Mouse (Mus musculus) spleen, postnatal 4 days (tissue): ENCODE data around the gene Zmiz1.

Experiments used
- DNase-seq, 2 experiments: peaks; one replicate each; pipeline ENCODE4 v3.0.0; 2022; ENCODE audit warnings: low spot score in 2 of 2

Gene Zmiz1

DNA sequence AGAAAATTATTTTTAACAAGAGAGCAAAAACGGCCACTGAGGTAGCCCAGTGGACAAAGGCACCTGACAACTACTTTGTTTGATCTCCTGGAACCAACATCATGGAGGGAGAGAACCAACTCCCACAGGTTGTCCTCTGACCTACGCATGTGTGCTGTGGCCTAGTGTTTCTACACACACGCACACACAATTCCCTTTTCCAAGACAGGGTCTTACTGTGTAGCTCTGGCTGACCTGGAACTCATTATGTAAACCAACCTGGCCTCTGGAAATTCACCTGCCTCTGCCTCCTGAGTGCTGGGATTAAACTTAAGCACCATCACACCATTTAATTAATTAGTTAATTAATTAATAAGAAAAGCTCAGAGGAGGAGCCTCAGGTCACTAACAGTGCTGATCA lies 181.0 kb downstream of the Zmiz1 start:
- no peak for DNase-seq

DNA sequence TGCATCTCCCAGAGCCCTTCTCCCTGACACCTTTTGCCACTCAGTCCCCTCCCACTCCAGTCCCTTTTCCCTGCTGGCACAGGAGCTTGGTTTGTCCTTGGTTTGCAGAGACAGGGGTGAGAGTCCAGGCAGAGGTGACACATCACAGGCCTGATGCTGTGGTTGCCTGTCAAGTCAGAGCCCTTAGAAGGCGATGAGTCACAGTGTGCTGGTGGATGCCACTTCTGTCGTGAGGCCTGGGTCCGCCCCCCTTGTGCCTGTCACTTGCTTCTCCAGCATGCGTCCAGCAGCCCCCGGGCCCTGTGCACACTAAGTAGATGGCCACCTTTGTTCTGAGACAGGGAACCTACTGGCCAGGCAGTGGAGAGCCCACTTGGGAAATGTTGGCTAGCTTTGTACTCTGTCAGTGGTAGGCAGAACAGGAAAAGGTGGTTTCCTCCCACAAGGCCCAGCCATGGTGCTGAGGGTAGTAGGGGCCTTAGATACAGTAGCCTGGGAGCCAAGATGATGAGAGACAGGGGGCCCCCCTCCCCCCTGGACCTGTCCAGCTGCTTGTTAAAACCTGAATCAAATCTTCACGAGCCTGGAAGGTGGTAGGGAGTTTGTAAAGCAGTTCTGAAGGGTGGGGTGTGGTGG lies 181.6 kb downstream of the Zmiz1 start:
- no peak for DNase-seq

DNA sequence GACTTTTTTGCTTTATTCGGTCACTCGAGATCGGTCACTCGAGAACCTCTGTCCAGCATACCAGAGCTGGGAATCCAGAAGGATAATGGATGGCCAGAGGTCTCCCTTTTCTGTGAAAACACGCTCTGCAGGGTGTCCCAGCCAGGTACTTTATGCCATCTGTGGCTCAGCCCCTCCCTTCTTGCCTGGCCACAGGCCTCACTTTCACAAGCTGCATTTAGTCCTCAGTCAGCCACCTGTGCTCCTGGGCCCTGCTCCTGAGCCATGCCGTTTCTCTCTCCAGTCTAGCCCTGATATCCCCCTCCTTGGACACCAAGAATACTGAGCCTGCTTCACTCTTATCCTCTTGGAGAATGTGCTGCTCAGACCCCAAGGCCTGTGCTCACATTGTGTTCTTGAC lies 182.1 kb downstream of the Zmiz1 start:
- no peak for DNase-seq

DNA sequence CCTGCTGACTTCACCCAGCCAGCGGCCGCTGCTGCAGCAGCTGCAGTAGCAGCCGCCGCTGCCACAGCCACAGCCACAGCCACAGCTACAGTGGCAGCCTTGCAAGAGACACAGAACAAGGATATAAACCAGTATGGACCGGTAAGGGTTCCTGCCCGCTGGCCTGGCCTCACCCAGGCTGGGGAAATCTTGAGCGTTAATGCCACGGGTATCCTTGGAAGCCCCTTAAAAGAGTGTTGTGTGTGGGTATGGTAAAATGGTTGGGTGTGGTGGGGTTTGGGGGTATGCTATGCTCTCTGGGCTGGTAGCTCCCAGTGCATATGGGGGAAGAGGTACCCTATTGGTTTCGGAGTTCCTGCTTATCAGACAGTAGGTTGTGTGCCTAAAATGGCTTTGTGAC lies 186.7 kb downstream of the Zmiz1 start:
- no peak for DNase-seq

- peak; percentile 42 to 81 for DNase-seq
Measured at GRCm38 (mm10) chr14:25646161-25646621, 187.2 kb downstream of the Zmiz1 start.

- no peak for DNase-seq
Measured at GRCm38 (mm10) chr14:25651131-25651530, 192.1 kb downstream of the Zmiz1 start.

GRCm38 (mm10) chr14:25651905-25652304 lies 192.9 kb downstream of the Zmiz1 start:
- DNase-seq = no peak

- no peak for DNase-seq
Measured at GRCm38 (mm10) chr14:25654401-25655197, 195.6 kb downstream of the Zmiz1 start.

- DNase-seq = no peak
Measured at GRCm38 (mm10) chr14:25660661-25661060, 201.7 kb downstream of the Zmiz1 start.

DNA sequence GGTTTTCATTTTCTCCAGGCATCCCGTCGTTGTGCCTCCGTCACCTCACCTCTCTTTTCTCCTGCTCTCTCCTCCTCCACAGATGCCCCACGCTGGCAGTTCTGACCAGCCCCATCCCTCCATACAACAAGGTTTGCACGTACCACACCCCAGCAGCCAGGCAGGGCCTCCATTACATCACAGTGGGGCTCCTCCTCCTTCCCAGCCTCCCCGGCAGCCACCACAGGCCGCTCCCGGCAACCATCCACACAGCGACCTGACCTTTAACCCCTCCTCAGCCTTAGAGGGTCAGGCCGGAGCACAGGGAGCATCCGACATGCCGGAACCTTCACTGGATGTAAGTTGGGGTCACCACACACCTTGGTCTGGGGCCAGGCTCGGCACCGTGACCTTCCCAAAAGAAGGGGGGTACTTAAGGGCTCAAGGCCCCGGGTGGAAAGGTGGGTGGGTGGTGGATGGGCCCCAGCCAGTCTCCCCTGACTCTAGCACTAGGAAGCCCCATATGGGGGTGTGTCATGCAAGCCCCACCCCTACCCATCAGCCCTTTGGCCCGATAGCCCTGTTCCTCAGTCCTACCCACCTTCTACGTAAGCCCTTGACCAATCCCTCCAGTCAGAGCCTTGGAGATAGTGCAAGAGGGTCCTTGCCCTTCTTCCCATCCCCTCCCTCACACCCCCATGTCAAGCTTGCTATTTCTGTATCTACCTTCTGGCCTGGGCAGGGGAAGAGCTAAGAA lies 202.4 kb downstream of the Zmiz1 start:
- DNase-seq = no peak

- DNase-seq = no peak
Measured at GRCm38 (mm10) chr14:25663649-25664309, 204.8 kb downstream of the Zmiz1 start.

DNA sequence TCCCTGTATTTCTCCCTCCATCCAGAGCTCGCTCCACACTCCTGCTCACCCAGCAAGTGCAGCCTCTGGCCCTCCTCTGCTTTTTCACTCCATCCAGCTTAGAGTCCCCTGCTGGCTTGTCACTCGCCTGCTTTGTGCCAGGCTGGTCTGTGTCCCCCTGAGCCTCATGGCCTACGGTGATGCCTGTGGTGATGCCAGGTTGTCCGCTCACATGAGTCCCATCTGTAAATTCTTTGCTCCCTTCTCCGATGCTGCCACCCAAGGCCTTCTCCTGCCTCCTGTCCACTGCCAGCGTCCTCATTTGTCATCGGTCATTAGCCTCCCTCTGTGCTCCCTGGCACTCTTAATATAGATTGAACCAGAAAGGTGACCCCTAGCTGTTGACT lies 205.3 kb downstream of the Zmiz1 start:
- DNase-seq = no peak

DNA sequence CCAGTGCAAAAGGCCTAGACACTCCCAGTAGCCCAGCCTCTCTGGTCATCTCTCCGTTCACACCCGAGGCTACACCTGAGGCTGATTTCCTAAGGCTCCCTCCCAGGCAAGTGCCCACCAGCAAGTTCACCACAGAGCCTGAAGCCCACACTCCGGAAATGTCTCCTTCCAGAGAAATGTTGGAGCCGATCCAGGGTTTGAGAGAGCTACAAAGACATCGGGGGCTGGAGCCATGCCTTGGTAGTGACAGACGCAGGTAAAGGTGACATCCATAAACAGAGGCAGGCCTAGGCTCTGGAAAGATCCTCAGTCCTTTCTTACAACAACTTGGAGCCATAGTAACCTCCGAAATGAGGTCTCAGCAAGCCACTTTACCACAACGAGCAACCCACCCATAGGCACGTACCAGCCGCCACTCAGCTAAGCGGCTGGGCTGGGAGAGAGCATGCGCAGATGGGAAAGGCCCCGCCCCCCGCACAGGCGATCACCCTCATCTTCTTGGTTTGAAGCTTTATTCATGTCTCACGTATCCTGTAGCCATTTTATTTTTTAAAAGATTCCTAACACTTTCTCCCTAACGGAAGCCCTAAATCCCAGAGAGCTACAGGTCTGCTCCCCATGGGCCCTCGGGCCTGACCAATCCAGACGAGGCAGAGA lies 206.5 kb downstream of the Zmiz1 start:
- DNase-seq = no peak

DNA sequence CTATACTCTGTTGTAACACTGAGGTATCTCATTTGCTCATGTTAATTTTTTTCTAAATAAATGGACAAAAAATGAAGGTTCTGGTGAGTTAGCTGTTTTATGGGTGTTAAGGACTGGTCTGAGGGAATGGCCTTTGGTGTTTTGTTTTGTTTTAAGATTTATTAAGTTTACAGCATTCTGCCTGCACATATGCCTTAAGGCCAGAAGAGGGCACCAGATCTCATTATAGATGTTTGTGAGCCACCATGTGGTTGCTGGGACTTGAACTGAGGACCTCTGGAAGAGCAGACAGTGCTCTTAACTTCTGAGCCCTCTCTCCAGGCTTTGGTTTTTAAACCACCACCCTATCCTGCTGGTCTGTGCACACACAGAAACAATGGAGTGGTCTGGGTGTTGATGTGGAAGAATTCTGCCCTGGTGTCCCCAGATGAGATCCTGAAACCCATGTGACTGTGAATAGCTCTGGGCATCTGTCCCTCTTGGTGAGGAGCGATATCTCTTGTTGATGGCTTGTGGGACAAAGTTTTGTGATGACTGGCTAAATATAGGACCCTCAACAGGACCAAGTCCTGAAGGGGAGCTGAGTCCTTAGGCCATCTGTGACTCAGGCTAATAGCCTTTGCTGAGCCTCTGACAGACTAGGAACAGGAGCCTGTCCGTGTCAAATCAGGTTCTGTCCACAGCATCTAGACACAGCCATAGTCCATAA lies 207.8 kb downstream of the Zmiz1 start:
- no peak for DNase-seq

- DNase-seq = no peak
Measured at GRCm38 (mm10) chr14:25667587-25667986, 208.6 kb downstream of the Zmiz1 start.

- no peak for DNase-seq
Measured at GRCm38 (mm10) chr14:25679625-25680024, 220.6 kb downstream of the Zmiz1 start.

DNA sequence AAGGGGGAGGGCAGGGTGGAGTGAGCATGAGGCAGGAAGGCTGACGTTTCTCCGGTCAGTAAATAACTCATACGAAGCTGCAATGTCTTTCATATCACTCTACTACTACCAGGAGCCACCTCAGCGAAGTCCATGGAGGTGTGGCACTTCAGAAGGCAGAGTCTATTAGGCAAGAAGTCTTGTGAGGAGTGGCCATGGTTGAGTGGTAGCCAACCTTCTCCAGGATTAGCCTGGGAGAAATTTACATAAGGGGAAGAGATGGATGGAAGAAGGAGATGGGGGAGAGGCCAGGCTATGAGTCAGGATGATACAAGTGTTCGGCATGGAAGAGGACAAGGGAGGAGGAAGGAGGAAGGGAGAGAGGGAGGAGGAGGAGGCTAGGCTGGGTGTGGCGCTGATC lies 223.0 kb downstream of the Zmiz1 start:
- DNase-seq = no peak

DNA sequence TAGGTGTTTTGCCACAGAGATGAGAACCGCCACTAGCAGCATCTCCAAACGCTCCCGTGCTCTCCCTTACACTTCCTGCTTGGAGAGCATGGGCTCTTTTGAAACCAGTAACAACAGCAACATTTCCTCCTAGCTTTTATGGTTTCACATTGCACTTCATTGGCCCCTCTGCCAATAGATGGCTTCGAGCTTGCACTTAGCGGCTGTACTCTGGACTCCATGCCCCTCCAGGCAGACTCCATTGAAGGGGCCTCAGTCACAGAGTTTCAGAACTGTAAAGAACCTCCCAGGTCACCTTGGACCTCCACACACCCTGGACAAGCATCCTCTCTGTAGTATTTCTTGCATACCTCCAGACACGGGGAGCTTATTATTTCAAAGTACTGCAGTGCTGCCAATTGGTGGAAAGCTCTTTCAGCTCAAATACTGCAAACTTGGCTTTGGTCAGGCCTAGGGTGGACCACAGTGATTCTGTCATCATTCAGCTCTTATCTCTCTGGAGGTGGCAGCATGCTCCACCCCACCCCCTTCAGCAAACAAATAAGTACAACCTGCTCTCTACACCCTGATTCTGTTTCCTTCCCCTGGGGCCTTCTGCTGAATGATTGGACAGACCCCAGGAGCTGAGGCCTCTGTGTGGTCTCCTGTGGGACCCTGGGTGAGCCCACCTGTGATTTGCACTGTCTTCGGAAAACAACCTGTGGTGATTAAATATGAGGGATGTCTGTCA lies 227.4 kb downstream of the Zmiz1 start:
- no peak for DNase-seq

DNA sequence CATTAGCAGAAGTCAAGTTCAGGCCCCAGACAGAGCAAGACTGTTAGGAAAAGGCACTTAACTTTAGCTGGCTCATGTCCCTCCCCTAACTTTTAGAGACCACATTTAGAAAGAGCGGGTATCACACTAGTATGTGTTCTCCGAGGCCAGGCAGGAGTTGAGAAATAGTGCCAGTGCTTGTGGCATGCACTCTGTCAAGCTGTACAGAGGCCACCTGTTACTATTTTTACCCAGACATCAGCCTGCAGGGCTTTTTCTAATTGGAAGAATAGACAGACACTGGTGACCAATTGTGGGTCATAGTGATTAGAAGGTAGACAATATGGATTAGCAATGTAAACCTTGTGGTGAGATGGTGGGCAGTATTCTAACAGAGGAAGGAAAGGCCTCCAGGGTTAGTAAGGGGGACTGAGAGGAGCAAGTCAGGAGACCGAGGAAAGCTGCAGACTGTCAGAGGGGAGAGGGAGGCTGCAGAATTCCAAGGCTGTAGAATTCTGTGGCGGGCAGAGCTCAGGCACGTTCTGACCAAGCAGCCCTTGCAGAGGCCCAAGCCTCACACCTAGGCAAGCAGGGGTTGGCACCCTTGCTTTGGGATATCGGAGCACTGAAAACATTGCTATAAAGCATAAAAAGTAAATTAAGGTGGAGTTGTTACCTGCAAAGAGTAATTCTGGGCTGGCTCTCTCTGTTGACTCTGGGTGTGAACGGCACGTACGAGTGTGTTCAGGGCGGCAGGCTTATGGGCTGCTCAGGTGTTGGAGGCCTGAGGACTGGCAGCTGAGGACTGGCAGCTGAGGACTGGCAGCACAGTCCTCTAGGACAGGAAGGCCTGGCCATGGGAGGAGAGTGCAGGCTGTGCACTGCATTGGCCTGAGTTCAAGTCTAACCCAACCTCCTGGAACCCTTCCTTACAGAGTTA lies 228.3 kb downstream of the Zmiz1 start:
- no peak for DNase-seq
